Mouse (Mus musculus): Measurements from ENCODE around the gene Ppard. TPM values are rescaled to one million over a fixed set of nuclear protein-coding genes. Genes with fewer than 3 reads are reported as not detected.

The Ppard gene
- polyA plus RNA-seq, 1 experiment from 2014 or later = 1.2 TPM

DNA sequence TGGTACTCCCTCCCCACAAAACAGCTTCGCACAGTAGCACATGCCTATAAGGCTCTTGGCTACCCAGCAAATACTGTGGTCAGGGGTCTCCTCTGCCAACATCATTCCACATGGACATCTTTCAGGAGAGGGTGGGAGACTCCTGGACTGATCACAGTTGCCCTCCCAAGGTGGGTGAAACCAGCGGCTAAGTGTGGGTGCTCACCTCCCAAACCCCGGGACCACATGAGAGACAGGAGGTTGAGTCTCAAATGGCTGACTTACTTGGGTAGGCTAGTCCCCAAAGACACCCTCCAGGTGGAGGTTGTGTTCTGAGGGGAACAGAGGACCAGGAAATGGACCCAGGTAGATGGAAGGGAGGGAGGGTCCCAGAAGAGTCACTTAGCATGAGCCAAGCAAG, 112.2 kb downstream of the Ppard start:
- 62% methylated on average over 3 of the region's 3 CpGs for WGBS
- Histone ChIP-seq H3K27me3 (ENCODE audit: control insufficient read depth, insufficient read depth, low read length) (no peaks in the 10 kb centered on the region), H3K4me1 (ENCODE audit: control insufficient read depth, insufficient read depth, low read length) (peaks cover 10% of the 10 kb centered on the region; the same call in 1 of the 2 replicates), H3K4me2 (ENCODE audit: low read length) (no peak overlapping the region), H3K27ac (replicated peaks; ENCODE audit: low read depth, low read length) (no peak overlapping the region), H3K9ac (replicated peaks; ENCODE audit: low read length) (no peak overlapping the region), H3K4me3 (replicated peaks; ENCODE audit: low read depth, low read length) (no peak overlapping the region), H3K36me3 (ENCODE audit: control insufficient read depth, insufficient read depth, low read length) (no peaks in the 10 kb centered on the region), H3K9me3 (ENCODE audit: control insufficient read depth, low read length) (no peaks in the 10 kb centered on the region)
- no peak for DNase-seq
- ATAC-seq (ENCODE audit: low FRiP score, low TSS enrichment) = no peak

DNA sequence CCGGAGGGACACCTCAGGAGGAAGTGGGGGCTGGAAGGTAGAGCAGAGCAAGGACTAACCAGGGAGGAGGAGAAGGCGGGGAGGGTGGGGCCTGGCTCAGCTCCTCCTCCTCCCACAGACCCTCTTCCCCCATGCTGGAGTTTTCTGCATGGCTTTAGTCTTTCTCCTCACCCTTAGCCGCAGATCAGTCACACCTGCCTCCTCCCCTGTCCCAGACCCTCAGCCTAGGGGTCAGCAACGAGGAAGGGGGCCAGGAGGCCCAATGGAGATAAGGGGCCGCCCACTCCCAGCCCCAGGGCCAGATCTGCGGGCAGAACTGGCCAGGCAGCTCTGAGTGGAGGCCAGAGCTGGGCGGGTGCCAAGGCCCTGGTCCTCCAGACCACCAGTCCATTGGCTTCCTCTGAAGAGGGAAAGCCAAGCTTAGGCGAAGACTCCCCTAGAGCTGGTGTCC, 112.8 kb downstream of the Ppard start:
- H3K4me2 ChIP-seq (ENCODE audit: low read length) = no peak overlapping the region
- no peak overlapping the region for H3K27ac ChIP-seq (replicated peaks; ENCODE audit: low read depth, low read length)
- DNase-seq = no peak
- H3K4me3 ChIP-seq (replicated peaks; ENCODE audit: low read depth, low read length) = no peak overlapping the region
- H3K9ac ChIP-seq (replicated peaks; ENCODE audit: low read length) = no peak overlapping the region
- WGBS = 18% methylated on average over 8 of the region's 8 CpGs
- no peaks in the 10 kb centered on the region for H3K9me3 ChIP-seq (ENCODE audit: control insufficient read depth, low read length)
- H3K36me3 ChIP-seq (ENCODE audit: control insufficient read depth, insufficient read depth, low read length) = no peaks in the 10 kb centered on the region
- ATAC-seq (ENCODE audit: low FRiP score, low TSS enrichment) = no peak
- peaks cover 10% of the 10 kb centered on the region; the same call in 1 of the 2 replicates for H3K4me1 ChIP-seq (ENCODE audit: control insufficient read depth, insufficient read depth, low read length)
- H3K27me3 ChIP-seq (ENCODE audit: control insufficient read depth, insufficient read depth, low read length) = 0 out of 2 replicates have a peak, but pooled peaks cover 3% of the 10 kb centered on the region

- no peaks in the 10 kb centered on the region for H3K36me3 ChIP-seq (ENCODE audit: control insufficient read depth, insufficient read depth, low read length)
- DNase-seq = no peak
- WGBS = 19% methylated on average over 10 of the region's 10 CpGs
Observed at GRCm38 (mm10) chr17:28345882-28346281, 113.4 kb downstream of the Ppard start.

GRCm38 (mm10) chr17:28347327-28347726, 114.8 kb downstream of the Ppard start:
- H3K4me3 ChIP-seq (replicated peaks; ENCODE audit: low read depth, low read length) = no peak overlapping the region
- WGBS = 84% methylated on average over 10 of the region's 10 CpGs
- H3K4me2 ChIP-seq (ENCODE audit: low read length) = no peak overlapping the region
- H3K9me3 ChIP-seq (ENCODE audit: control insufficient read depth, low read length) = no peaks in the 10 kb centered on the region
- H3K4me1 ChIP-seq (ENCODE audit: control insufficient read depth, insufficient read depth, low read length) = peaks cover 14% of the 10 kb centered on the region
- peaks cover 19% of the 10 kb centered on the region for H3K27me3 ChIP-seq (ENCODE audit: control insufficient read depth, insufficient read depth, low read length)
- no peak for DNase-seq
- no peak overlapping the region for H3K27ac ChIP-seq (replicated peaks; ENCODE audit: low read depth, low read length)
- no peak for ATAC-seq (ENCODE audit: low FRiP score, low TSS enrichment)
- no peaks in the 10 kb centered on the region for H3K36me3 ChIP-seq (ENCODE audit: control insufficient read depth, insufficient read depth, low read length)
- H3K9ac ChIP-seq (replicated peaks; ENCODE audit: low read length) = no peak overlapping the region

More at GRCm38 (mm10) chr17:28345882-28346281, 113.4 kb downstream of the Ppard start:
- Histone ChIP-seq H3K9me3 (ENCODE audit: control insufficient read depth, low read length) (no peaks in the 10 kb centered on the region), H3K9ac (replicated peaks; ENCODE audit: low read length) (no peak overlapping the region), H3K27ac (replicated peaks; ENCODE audit: low read depth, low read length) (no peak overlapping the region), H3K4me2 (ENCODE audit: low read length) (no peak overlapping the region), H3K27me3 (ENCODE audit: control insufficient read depth, insufficient read depth, low read length) (peaks cover 4% of the 10 kb centered on the region; the same call in 1 of the 2 replicates), H3K4me3 (replicated peaks; ENCODE audit: low read depth, low read length) (no peak overlapping the region), H3K4me1 (ENCODE audit: control insufficient read depth, insufficient read depth, low read length) (peaks cover 11% of the 10 kb centered on the region; the same call in 1 of the 2 replicates)
- ATAC-seq (ENCODE audit: low FRiP score, low TSS enrichment) = no peak

DNA sequence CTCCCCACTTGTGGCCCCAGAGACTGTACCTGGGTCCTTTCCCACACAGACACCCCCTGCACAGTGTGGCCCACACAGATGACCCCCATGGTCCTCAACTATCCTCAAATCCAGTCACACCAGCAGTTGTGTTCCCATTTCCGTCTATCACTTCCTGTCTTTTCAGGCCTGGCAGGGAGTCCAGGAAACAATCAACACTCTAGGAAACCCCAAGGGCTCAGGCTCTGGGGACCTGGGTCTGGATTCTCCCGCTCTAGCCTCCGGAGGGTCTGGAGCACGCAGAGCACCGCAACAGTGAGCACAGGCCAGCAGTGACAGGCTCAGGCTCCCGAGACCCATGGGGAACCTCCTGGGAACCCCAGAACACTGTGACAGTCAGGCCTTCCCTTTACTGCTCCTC, 115.7 kb downstream of the Ppard start:
- no peak for DNase-seq
- H3K4me2 ChIP-seq (ENCODE audit: low read length) = no peak overlapping the region
- no peak overlapping the region for H3K4me3 ChIP-seq (replicated peaks; ENCODE audit: low read depth, low read length)
- ATAC-seq (ENCODE audit: low FRiP score, low TSS enrichment) = no peak
- H3K9ac ChIP-seq (replicated peaks; ENCODE audit: low read length) = no peak overlapping the region
- no peaks in the 10 kb centered on the region for H3K9me3 ChIP-seq (ENCODE audit: control insufficient read depth, low read length)
- peaks cover 14% of the 10 kb centered on the region for H3K4me1 ChIP-seq (ENCODE audit: control insufficient read depth, insufficient read depth, low read length)
- WGBS = 50% methylated on average over 6 of the region's 6 CpGs
- no peaks in the 10 kb centered on the region for H3K36me3 ChIP-seq (ENCODE audit: control insufficient read depth, insufficient read depth, low read length)
- H3K27ac ChIP-seq (replicated peaks; ENCODE audit: low read depth, low read length) = no peak overlapping the region
- H3K27me3 ChIP-seq (ENCODE audit: control insufficient read depth, insufficient read depth, low read length) = peaks cover 19% of the 10 kb centered on the region

GRCm38 (mm10) chr17:28349264-28349880, 116.9 kb downstream of the Ppard start:
- Histone ChIP-seq H3K4me1 (ENCODE audit: control insufficient read depth, insufficient read depth, low read length) (peaks cover 14% of the 10 kb centered on the region), H3K9me3 (ENCODE audit: control insufficient read depth, low read length) (no peaks in the 10 kb centered on the region), H3K9ac (replicated peaks; ENCODE audit: low read length) (peak overlapping the region; percentile 58; the same call in 1 of the 2 replicates), H3K4me2 (ENCODE audit: low read length) (peak overlapping the region; percentile 88), H3K27ac (replicated peaks; ENCODE audit: low read depth, low read length) (no peak overlapping the region), H3K36me3 (ENCODE audit: control insufficient read depth, insufficient read depth, low read length) (no peaks in the 10 kb centered on the region), H3K4me3 (replicated peaks; ENCODE audit: low read depth, low read length) (peak overlapping the region; percentile 54), H3K27me3 (ENCODE audit: control insufficient read depth, insufficient read depth, low read length) (peaks cover 19% of the 10 kb centered on the region)
- ATAC-seq (ENCODE audit: low FRiP score, low TSS enrichment) (no peak), DNase-seq (no peak)
- WGBS = 16% methylated on average over 13 of the region's 13 CpGs

GRCm38 (mm10) chr17:28349901-28350465, 117.5 kb downstream of the Ppard start:
- Histone ChIP-seq H3K4me2 (ENCODE audit: low read length) (peak overlapping the region; percentile 88), H3K4me3 (replicated peaks; ENCODE audit: low read depth, low read length) (peak overlapping the region; percentile 54), H3K27me3 (ENCODE audit: control insufficient read depth, insufficient read depth, low read length) (peaks cover 19% of the 10 kb centered on the region), H3K36me3 (ENCODE audit: control insufficient read depth, insufficient read depth, low read length) (no peaks in the 10 kb centered on the region), H3K9me3 (ENCODE audit: control insufficient read depth, low read length) (no peaks in the 10 kb centered on the region), H3K9ac (replicated peaks; ENCODE audit: low read length) (peak overlapping the region; percentile 58), H3K4me1 (ENCODE audit: control insufficient read depth, insufficient read depth, low read length) (peaks cover 14% of the 10 kb centered on the region), H3K27ac (replicated peaks; ENCODE audit: low read depth, low read length) (peak overlapping the region; percentile 41; the same call in 1 of the 2 replicates)
- DNase-seq (peak; percentile 68), ATAC-seq (ENCODE audit: low FRiP score, low TSS enrichment) (peak; percentile 43)
- WGBS = under 1% methylated on average over 51 of the region's 54 CpGs

GRCm38 (mm10) chr17:28350466-28351352, 118.2 kb downstream of the Ppard start, which contains the start of gene Tead3:
Gene Tead3 (minus strand): TSS chr17:28350817.
- peak; percentile 74 for ATAC-seq (ENCODE audit: low FRiP score, low TSS enrichment)
- H3K4me2 ChIP-seq (ENCODE audit: low read length) = peak within 1 kb of the TSS; percentile 88
- no peaks in the 10 kb centered on the region for H3K9me3 ChIP-seq (ENCODE audit: control insufficient read depth, low read length)
- peak within 1 kb of the TSS; percentile 41; the same call in 1 of the 2 replicates for H3K27ac ChIP-seq (replicated peaks; ENCODE audit: low read depth, low read length)
- peaks cover 19% of the 10 kb centered on the region for H3K27me3 ChIP-seq (ENCODE audit: control insufficient read depth, insufficient read depth, low read length)
- peak within 1 kb of the TSS; percentile 54 for H3K4me3 ChIP-seq (replicated peaks; ENCODE audit: low read depth, low read length)
- H3K36me3 ChIP-seq (ENCODE audit: control insufficient read depth, insufficient read depth, low read length) = no peaks in the 10 kb centered on the region
- H3K4me1 ChIP-seq (ENCODE audit: control insufficient read depth, insufficient read depth, low read length) = peaks cover 10% of the 10 kb centered on the region
- DNase-seq = peak; percentile 78
- peak within 1 kb of the TSS; percentile 58 for H3K9ac ChIP-seq (replicated peaks; ENCODE audit: low read length)
- under 1% methylated on average over 64 of the region's 73 CpGs for WGBS
